Mouse (Mus musculus): Measurements from ENCODE around the gene Nol3.

Nol3 gene

GRCm38 (mm10) chr8:105261326-105261980 is 14.5 kb upstream of the Nol3 start:
- in situ Hi-C loops (cut with MboI, MseI), result loop anchor here (25.0 kb wide), 1 partner anchor 624 kb away; the partner anchor contains the start of genes Ciao2b and Rrad

- in situ Hi-C loops (cut with MboI, MseI), result loop anchor here (25.0 kb wide), 1 partner anchor 626 kb away; the partner anchor contains the start of genes Ciao2b and Rrad
Observed at GRCm38 (mm10) chr8:105263244-105263912, 12.6 kb upstream of the Nol3 start.

- in situ Hi-C loops (cut with MboI, MseI), result loop anchor here (25.0 kb wide), 1 partner anchor 627 kb away; the partner anchor contains the start of genes Ciao2b and Rrad
Observed at GRCm38 (mm10) chr8:105264024-105264982, 11.6 kb upstream of the Nol3 start, which contains the start of the genes Tradd and Fbxl8. Gene Tradd, minus strand, starts transcription at chr8:105264609. Gene Fbxl8, plus strand, starts transcription at chr8:105264648.

DNA sequence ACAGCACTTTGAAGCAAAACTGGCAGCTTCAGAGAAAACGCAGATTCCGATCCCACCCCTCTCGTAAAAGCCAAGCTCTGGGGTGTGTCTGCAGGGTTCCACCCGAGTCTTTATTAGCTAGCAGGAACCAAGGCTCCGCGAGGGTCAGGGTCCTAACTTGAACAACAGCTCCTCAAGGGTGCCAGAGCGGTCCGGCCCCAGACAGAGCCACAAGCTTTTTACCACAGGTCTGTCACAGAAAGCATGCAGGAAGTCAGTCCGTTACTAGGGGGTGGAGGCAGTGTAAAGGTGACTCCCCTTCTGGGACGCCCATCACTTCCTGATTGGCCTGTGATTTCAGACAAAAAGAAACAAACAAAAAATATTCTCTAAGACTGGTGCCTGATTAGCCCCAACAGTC is 10.8 kb upstream of the Nol3 start:
- in situ Hi-C loops (cut with MboI, MseI), result loop anchor here (25.0 kb wide), 1 partner anchor 628 kb away; the partner anchor contains the start of genes Ciao2b and Rrad

DNA sequence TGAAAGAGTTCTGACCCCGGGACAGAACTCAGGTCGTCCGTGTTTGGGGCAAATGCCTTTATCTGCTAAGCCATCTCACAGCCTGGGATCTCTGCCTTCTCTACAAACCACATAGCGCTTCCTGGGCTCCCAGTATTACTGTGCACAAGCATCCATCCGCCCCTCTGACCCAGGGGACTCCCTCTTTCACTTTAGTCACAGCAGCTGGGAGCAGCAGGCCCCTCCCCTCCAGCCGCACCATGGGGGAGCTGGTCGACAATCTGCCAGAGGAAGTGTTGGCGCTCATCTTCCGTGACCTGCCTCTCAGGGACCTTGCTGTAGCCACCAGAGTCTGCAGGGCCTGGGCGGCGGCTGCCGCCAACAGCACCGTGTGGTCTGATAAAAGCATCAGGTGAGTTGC is 9.2 kb upstream of the Nol3 start:
- in situ Hi-C loops (cut with MboI, MseI), result loop anchor here (25.0 kb wide), 1 partner anchor 629 kb away; the partner anchor contains the start of genes Ciao2b and Rrad

- in situ Hi-C loops (cut with MboI, MseI), result loop anchor here (25.0 kb wide), 1 partner anchor 631 kb away; the partner anchor contains the start of genes Ciao2b and Rrad
Observed at GRCm38 (mm10) chr8:105268342-105269074, 7.4 kb upstream of the Nol3 start.

- in situ Hi-C loops (cut with MboI, MseI), result loop anchor here (25.0 kb wide), 1 partner anchor 632 kb away; the partner anchor contains the start of genes Ciao2b and Rrad
Observed at GRCm38 (mm10) chr8:105269075-105269458, 6.9 kb upstream of the Nol3 start.

- in situ Hi-C loops (cut with MboI, MseI), result loop anchor here (25.0 kb wide), 1 partner anchor 632 kb away; the partner anchor contains the start of genes Ciao2b and Rrad
Observed at GRCm38 (mm10) chr8:105269461-105269947, 6.4 kb upstream of the Nol3 start, which contains the start of gene Hsf4. Gene Hsf4, plus strand, starts transcription at chr8:105269801.

GRCm38 (mm10) chr8:105270101-105270915 is 5.6 kb upstream of the Nol3 start:
- in situ Hi-C loops (cut with MboI, MseI), result loop anchor here (25.0 kb wide), 1 partner anchor 633 kb away; the partner anchor contains the start of genes Ciao2b and Rrad

DNA sequence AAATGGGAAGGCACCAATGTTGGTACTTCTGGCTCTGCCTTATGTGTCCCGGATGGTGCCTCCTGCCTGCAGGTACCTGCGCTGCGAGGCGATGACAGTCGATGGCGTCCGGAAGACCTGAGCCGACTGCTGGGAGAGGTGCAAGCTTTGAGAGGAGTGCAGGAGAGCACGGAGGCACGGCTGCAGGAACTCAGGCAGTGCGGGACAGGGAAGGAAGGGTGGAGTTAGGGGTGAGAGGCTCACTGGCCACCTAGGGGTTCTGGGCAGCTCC is 5.1 kb upstream of the Nol3 start:
- in situ Hi-C loops (cut with MboI, MseI), result loop anchor here (25.0 kb wide), 1 partner anchor 634 kb away; the partner anchor contains the start of genes Ciao2b and Rrad

DNA sequence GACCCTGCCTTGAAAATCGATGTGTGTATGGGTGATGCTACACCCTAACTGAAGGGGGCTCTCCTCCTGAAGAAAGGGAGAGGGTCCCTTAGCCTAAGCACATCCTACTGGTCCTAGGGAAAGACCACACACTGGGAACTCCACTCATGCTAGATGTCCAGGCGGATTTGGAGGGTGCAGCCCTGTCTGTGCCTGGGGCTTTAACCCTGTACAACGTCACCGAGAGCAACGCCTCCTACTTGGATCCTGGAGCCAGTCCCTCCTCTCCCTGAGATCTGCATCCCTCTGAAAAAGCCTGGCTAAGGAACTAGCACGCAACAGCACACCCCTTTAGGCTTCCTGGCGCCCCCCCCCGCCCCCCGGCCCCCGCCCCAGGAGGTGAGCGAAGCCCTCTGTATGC is 553 bp upstream of the Nol3 start:
- in situ Hi-C loops (cut with MboI, MseI), result no loop called here

DNA sequence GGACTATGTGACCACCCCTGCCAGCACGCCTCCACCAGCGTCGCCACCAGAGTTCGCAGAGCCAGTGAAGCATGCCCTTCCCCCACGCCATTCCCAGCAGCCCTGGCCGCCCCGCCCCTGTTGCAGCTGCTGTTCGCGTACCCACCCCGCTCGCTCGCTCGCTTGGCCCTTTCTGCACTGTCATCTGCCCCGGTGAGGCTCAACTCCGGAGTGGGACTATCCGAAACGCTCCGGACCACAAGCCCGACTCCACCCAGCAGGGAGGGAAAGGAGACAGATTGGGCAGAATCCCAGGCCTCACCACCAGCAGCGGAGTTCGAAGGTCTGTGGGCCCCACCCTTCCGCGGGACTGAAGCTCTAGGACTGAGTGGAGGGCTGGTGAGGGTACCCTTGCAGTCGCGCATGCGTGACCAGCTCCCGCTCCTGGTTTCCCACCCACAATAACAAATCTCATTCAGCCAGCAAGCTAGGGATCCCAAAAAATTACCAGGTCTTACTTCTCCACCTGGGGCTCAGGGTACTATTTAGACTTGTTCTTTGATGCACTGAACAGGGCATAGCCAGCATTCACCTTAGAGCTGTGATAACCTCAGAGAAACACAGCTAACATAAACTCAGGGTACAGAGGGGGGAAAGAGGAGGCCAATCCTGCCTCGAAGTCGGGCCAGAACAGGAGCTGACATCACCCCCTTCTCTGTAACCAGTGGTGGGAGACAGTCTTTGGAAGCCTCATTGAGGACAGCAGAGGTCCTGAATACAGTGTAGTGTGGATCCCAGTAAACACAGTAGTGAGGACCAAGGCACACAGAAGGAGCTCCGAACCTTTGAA is 566 bp downstream of the Nol3 start:
- in situ Hi-C loops (cut with MboI, MseI), result no loop called here

DNA sequence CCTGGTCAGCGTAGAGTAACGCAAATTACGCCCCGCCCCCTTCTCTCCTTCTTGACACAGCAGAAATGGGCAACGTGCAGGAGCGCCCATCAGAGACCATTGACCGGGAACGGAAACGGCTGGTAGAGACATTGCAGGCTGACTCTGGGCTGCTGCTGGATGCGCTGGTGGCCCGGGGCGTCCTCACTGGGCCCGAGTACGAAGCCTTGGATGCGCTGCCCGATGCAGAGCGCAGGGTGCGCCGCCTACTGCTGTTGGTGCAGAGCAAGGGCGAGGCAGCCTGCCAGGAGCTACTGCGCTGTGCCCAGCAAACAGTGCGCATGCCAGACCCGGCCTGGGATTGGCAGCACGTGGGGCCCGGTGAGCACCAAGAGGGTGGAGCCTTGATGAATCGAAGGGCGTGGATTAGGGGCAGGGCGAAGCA is 3.0 kb downstream of the Nol3 start:
- in situ Hi-C loops (cut with MboI, MseI), result no loop called here

DNA sequence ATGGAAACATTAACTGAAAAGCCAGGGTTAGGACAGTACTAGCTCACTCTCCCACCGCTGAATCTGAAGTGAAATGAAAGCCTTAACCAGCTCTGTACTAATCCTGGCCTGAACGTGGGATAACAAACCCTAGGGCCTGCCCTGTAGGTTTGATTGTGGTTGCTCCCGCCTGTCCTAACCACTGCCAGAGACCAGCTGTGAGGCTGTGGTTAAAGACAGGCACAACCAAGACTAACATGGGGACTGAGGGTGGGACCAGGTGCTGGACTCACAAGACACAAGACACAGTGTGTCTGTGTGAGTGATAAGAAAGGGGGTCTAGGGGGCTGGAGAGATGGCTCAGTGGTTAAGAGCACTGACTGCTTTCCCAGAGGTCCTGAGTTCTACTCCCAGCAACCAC is 4.6 kb downstream of the Nol3 start:
- in situ Hi-C loops (cut with MboI, MseI), result no loop called here

DNA sequence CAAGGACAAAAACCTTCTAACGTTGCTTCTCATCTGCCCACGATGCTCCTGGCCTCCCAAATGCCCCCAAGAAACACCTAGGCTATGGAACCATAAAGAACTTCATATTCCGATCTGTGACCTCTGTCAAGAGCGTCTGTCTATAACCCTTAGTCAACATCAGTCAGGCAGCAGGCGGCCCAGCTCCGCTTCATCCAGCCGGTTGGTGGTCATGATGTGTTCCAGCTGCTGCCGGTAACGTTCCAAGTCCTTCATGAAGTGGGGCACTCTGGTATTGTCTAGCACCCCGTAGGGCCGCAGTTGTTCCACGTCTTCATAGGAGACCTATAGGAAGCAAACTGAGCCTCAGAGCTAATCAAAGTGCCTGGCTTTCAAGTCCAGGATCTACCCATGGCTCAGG is 5.9 kb downstream of the Nol3 start:
- in situ Hi-C loops (cut with MboI, MseI), result no loop called here

DNA sequence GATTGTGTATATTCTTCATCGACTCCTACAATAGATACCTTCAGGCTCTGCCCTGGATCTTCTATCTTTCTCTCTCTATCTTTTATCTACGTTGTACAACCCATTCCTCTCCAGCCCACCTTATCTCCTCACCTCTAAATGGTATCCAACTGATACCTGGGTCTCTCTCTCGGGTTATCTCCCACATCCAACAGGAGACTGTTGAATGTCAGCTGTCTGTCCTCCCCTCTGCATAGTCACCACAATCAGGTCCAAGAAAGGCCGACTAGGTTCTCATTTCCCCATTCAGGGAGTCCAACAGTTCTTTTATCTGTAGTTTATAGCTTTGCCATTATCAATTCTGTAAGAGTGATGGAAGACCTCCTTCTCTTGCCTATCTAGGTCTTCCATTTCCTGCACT is 6.3 kb downstream of the Nol3 start:
- in situ Hi-C loops (cut with MboI, MseI), result no loop called here

GRCm38 (mm10) chr8:105283074-105283473 is 7.1 kb downstream of the Nol3 start:
- in situ Hi-C loops (cut with MboI, MseI), result no loop called here

- in situ Hi-C loops (cut with MboI, MseI), result no loop called here
Observed at GRCm38 (mm10) chr8:105285514-105285913, 9.6 kb downstream of the Nol3 start.

- in situ Hi-C loops (cut with MboI, MseI), result no loop called here
Observed at GRCm38 (mm10) chr8:105286907-105287306, 11.0 kb downstream of the Nol3 start.
